Mouse (Mus musculus) adrenal gland, postnatal 36 days (tissue): ENCODE measurements around the gene Emp2. TPM values are rescaled to one million over a fixed set of nuclear protein-coding genes. Genes with fewer than 3 reads are reported as not detected.
"Not testable (repeated sequence)": the region's sequence is repeated elsewhere in the genome, so short reads cannot be mapped to it uniquely, and the experiment has no call there.

Source experiments
- DNase-seq, 2 experiments: peaks; one replicate each; pipeline ENCODE4 v3.0.0; 2021; ENCODE audit warnings: mixed read lengths in 1 of 2
- total RNA-seq, 2 experiments: library from RNA; stranded (reverse); gene quantifications; 2 replicates each; pipeline ENCODE4 v1.2.3; 2021

Gene Emp2
- total RNA-seq, 2 experiments from 2014 or later, result 6.0 to 7.0 TPM

DNA sequence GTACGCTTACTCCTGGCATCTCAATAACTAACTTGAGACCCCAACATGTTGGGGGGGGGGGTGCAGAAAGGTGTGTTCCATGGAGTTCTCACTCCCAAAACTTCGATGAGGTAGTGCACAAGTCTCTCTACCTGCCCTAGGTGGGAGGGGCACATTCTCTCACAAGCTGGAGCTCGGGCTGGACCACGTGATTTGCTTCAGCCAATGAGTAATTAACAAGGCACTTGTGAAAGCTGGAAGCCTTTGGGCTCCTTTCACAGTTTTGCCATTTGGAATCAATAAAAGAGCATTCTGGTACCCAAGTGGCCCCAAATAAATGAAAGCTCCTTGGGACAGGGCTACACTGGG, 3.4 kb upstream of the Emp2 start:
- DNase-seq, result no peak

DNA sequence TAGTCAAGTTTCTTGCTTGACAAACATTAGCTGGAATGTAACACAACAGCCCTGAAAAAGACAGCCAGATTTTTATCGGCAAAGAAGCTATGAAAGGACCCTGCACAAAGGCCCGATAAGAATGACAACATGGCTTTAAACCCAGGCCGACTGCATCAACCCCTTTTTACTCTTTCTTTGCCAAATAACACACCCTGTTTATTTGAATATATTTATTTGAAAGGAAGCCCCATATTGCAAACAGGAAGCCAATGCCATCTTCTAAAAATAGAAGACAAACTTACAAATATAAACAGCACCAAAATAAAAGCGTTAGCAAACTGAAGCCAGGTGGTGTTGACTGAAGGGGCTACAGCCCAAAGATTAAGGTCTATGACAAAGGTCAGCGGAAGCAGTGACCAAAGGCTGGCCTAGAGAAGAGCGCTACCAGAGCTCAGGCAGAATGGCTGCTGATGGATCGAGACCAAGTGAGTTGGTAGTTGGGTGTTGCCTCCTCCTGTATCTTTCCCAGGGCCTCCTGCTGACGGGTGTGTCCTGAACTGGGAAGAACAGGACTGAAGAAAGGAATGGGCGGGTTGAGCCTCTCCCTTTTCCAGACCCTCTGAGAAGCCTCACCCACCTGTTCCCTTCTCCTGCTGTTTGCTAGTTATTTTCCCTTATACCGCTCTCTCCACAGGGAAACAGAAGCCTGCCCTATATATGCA, 2.9 kb upstream of the Emp2 start:
- no peak for DNase-seq

DNA sequence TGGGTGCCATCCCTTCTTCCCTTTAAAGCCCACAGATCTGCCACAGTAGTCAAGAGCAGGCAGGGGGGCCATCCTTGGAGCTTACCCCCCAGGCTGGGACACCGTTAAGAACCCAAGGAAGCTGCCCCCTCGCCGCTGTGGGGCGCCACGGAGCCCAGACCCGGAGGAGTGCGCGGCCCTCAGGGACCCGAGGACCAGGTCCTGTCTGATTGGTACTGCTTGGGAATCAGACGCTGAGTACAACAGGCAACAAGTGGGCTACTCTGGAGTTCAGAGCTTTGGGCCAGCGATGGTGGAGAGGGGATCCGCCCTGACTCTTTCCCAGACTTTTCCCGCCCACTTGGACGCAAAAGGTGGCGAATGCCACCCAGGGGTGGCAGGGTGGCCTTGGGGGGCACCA, 542 bp downstream of the Emp2 start:
- peak in 1 of 2 experiments; percentile 16 for DNase-seq

DNA sequence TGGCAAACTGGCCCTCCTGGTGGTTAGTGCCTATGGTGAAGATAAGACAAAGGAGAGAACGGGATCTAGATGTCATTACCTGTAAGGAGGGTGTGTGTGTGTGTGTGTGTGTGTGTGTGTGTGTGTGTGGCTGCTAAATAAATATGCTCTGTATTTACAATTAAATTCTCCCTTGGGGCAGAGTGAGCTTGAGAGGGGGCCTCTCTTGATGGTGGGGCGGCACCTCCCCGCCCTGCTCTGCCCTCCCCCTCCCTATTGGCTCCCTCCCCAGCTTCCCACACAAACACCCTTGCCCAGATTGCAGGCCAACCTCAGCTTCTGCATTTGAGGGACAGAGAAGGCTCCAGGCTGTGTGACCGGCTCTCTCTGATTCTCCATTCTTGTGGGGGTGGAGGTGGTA, 1.8 kb downstream of the Emp2 start:
- DNase-seq, result no peak

DNA sequence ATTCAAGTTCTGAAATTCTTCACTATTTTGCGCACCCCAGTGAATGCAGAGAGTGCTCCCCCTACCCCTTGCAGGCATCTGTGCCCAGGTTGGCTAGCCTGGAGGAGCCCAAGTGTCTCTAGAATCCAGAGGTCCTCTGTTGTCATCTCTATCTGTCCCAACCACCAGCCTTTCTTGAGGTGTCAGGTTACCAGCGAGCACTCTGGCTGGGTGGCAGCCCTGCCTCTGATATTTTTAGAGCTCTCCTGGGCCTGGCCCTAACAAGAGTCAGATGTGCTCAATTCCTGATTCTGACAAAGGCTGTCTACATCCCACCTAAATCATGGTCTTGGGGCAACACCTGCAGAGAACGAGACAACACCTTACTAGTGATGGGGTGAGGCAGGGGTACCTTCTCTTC, 2.7 kb downstream of the Emp2 start:
- no peak for DNase-seq

DNA sequence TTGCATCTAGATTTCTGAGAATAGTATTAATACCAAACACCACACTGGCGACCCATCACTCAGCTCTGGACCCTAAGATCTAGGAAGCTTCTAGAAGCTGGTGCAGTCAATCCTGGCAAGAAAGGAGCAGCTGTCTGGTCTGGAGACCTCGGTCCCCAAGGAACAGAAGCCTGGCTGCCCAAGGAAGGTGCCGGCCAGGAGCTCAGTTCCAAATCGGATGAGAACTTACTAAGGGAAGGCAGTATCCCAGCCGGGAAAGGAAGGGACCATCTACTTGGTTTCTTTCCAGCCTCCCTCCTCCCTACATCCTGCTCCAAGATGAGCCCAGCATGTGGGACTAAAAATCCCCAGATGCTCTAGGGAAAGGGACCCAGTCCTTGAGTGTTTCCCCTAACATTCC, 3.3 kb downstream of the Emp2 start:
- DNase-seq, result no peak

DNA sequence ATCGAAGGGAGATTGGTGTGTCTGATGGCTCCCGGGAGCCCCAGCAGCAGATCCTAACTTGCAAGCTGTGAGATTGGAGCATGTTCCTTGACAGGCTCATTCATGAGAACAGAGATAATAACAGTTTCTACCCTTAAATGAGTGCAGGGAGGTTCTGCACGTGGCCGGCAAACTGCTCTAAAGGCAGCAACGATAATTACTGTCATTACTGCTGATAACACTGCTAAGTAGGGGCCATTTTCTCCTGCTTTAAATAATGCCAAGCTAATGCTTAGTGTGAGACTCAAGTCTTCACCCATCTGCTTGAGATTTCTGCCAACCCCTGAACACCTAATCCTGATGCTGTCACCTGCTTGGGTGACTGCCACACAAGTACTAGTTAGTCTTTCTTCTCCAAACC, 6.4 kb downstream of the Emp2 start:
- DNase-seq, result no peak

DNA sequence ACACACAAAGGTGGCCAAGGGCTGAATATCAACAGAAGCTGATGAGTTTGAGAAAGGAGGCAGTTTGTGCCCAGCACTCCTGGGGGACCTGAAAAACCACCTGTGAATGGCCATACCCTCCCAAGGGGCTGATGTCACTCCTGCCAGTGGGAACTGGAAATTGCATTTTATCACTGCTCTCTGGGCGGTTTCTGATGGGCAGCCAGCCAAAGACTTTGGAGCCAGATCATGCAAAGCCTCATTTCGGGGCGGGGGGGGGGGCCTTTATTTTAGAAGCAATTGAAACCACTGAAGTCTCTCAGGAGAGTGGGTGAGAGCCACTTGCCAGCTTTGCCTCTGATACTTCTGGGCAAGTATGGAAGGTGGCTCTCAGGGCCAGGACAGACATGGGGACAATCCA, 7.7 kb downstream of the Emp2 start:
- no peak for DNase-seq

DNA sequence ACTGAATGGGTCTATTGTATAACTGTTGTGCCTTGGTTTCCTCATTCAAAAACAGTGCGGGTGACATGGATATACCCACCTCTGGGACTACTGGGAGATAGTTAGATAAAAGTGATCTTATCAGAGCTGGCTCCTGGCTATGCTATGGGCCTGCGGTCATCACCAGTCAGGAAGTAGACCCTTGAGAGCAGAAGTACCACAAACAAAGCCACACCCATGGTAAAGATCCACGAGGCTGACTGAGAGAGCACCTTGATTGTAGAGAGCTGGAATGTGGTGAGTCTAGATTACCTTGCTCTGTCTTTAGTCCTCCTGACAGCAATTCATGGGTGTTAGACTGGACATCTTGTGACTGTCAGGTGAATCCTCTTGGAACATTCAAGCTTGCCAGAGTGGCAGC, 12.4 kb downstream of the Emp2 start:
- no peak for DNase-seq

DNA sequence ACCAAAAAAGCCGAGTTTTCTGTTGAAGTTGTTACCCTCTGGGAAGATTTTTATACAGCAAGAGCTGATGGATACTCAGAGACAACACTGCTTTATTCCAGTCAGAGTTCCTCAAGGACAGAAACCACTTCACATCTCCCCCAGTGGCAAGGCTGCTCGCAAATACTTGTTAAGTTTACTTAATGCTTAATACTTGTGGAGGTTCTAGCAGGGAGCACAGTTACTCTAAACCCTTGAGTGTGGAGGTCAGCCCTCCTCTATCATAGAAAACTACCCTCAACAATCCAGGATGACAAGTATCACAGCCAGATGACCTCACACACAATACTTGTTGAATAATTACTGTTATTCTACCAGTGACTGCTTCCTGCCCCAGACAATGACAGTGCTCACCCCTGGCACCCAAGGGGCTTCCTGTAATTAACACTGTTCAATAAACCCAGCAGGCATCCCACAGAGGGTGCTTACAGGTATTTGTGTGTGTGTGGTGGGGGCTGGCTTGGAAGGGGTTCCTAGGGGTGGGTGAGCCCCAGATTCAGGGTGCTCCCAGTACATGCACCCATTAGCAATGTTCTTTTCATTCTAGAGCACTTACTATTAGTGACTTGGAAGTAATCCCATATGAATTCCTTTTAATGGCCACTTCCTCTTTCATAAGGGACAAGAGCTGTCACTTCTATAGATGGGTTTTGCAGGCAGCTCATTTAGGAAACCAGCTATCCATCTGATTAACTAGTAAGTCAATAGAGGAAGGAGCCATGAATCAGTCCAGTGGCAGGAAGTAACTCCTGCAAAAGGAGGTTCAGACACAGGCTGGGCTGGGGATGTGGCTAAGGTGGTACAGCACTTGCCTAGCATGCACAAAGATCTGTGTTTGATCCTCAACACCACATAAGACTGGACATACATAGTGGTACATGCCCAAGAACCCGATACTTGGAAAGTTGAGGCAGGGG, 13.3 kb downstream of the Emp2 start:
- no peak for DNase-seq

DNA sequence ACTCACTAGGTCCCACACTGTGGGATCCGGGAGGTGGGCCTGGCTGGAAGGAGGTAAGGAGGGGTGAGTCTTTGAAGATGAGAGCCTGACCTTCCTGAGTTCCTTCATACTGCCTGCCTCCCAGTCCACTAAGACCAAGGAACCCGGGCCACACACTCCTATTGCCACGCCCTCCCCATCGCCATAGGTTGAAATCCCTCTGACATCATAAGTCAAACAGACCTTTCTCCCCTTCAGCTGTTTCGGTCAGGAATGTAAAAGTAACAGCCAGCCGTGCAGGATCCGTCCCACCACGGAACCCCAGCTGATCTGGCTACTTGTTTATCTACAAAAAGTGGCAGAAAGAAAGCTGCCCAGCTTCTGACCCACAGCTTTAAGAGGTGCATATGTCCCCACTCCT, 14.1 kb downstream of the Emp2 start:
- no peak for DNase-seq

DNA sequence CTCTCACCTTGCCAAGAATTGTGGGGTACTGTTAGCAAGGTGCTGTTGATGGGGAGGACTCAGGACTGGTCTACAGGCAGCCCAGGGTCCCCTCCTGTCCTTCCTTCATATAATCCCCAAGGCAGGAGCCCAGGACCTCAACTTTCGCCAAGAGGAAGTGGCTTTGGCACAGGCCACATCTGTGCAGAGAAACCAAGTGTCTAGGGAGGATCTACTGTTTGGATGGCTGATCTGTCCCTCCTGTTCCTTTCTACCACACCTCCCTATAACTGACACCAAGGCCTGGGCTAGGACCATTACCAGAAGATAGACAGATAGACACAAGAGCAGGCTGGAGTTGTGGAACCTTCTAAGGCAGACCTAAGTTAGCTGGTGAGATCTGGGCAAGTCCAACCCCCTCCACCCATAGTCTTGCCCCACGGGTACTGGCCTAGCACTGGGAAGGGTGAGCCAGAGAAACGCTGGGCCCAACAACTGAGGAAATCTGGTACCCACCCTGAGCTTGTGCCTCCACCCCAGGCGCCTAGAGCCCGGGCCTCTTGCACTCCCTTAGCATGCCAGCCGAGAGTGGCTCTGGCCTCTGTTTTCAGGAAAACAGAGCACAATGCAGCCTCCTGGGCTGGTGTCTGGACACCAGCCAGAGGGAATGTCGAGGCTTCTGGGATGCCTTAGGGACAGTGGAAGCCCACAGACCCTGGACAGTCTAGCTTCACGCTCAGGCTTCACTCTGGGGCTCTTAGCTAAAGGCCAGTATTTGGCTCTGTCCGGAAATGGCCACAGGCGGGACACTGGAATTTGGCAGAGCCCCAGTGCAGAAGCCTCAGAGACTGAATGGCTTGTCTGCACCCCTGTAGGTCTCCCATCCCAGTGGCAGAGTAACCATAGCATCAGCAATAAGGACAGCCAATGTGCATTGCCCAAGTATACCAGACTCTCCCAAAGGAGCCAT, 15.8 kb downstream of the Emp2 start:
- DNase-seq, result no peak

DNA sequence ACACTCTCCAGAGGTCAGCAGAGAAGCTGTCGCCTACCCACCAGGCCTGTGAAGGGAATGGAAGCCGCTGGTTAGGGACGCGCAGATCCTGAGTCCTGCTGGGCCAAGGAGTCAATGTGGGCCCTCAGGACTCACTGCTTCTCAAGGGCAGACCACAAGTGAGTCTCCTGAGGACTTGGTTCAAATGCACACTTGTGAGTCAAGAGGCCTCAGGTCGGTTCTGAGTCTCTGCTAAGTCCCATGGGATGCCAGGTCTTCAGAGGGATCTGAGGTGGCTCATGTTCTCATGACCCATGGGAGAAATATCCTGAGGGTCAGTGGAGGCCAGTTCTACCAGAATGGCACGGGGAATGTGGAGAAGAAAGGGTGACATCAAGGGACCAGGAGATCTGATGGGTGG, 25.7 kb downstream of the Emp2 start:
- DNase-seq, result no peak

DNA sequence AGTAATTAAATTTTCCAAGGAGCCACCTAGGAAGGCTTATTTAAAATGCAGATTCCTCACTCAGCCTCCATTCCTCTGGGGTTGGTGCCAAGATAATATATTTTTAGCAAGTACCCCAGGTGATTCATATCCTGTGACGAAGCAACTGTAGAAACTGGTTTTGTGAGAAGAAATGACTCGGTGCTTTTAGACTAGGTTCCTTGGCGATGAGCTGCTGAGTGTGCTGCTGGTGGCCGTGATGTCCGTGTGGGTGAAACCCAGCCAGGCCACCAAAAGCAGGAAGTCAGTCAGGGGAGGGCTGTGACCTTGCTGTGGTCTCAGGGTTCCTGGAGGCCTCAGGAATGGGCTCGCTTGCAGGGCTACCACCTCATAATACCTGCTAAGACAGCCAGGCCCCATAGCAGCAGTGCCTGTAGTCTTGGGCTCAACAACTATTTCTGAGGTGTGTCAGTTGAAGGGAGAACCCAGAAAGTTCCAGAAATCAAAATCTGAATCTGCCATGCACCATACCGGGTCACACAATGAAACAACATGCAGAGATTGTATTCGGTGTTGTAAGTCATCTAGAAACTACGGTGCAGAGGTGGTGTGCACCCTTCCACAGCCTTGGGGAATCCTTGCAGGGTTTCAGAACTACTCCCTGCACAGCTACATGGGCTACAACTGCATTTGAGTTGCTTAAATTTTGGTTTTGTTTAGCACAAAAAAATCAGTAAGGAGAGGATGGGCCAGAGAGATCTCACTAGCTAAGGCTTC, 27.1 kb downstream of the Emp2 start:
- DNase-seq, result peak; percentile 7 to 14

DNA sequence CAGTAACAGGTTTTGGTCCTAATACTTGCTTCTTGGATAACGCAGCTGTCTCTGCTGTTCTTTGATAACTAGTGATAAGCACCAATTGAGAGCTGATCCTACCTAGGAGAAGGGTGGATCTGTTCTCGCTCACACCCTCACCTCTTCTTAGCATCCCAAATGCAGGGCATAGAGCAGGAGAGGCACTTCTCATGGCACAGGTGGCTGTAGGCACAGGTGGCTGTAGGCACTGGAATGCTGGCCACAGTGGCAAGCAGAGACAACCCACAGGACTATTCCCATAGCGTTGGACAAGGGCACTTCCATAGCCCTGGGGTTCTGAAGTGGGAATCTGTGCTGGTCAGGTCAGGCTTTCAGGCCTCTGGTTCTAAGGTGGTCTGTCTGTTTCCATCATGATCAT, 31.9 kb downstream of the Emp2 start:
- no peak for DNase-seq

DNA sequence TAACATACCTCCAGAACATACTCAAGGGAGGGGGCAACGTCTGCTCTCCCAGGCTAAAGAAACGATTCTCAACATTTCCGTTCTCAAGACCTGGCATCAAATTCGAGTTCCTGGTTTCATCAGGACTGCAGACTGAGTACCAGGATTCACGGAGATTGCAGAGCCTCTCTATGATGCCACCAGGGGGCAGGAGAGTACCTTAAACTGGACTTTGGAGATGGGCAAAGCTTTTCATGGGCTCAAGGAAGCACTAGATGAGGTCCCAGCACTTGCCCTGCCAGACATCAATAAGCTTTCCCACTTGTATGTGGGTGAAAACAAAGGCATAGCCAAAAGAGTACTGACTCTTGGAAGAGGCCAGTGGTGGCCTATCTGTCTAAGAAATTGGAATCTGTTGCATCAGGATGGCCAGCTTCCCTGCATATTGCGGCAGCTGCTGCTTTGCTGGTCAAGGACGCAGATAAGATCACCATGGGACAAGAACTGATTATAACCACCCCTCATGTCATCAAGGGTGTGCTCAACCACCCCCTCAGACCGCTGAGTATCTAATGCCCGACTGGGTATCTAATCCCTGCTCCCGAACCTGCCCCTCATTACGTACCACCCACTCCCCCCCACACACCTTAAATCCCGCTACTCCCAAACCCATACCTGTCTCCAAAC, 33.3 kb downstream of the Emp2 start:
- DNase-seq, result peak; percentile 84 to 89

DNA sequence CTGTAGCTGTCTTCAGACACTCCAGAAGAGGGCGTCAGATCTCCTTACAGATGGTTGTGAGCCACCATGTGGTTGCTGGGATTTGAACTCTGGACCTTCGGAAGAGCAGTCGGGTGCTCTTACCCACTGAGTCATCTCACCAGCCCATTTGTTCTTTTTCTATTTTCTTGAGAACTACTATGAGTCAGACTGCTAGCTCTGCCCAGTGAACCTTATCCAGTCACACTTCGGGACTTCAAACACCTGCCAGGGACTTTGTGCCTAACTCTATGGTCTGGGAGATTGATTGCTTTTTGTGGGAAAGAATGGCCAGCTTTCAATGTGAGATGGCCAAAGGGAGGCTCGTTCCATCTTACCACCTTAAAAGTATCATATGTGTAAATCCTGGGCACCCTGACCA, 37.0 kb downstream of the Emp2 start:
- DNase-seq, result not testable (repeated sequence)

DNA sequence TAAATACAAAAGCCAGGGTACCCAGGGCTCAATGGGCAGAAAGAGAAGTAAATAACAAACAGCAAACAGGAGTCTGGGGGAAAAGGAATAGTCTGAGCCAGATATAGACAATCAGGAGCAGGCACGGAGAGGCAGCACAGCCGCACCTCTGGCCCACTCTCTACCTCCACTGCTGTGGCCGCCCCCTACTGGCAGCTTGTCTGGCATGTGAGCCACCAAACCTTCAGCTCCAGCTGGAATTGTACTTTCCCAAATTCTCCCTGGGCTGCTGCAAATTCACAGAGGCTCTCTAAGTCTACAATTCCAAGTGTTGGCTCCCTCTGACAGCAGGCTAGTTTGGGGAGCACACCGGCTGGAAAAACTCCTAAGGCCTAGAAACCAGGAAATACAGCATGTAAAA, 39.3 kb downstream of the Emp2 start:
- peak; percentile 34 to 54 for DNase-seq

DNA sequence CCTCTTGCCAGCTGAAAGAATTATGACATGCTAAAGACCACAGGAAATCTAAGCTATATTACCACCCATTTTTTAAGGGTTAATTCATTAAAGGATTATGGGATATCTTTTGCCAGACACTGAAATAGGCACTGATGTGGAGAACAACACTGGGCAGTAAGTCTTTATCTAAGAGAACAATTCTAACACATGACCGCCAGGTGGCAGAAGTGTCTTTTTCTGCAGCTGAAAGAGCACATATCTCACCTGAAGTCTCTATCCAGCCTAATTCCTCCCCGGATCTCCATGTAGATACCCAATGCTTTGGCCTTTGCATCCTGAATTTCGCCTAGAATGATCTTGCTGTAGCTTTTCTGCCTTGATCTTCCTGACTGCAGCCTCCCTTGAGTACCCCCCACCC, 41.5 kb downstream of the Emp2 start:
- DNase-seq, result peak; percentile 45 to 59

DNA sequence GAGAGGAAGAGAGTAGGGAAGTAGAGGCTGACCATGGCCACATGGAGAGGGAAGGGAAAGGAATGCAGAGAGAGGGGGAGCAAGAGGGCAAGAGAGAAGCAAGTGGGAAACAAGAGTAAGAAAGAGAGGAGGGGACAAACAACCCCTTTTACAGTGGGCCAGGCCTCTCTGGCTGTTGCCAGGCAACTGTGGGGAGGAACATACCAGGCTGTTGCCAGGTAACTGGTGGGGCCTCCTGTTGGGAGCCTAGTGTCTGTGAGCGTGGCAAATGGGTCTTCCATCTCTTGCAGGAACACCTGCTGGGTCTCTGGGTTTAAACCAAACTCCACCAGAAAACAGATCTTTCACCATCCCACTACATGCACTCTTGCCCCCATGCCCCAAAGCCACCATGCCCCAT, 59.8 kb downstream of the Emp2 start:
- DNase-seq, result no peak

DNA sequence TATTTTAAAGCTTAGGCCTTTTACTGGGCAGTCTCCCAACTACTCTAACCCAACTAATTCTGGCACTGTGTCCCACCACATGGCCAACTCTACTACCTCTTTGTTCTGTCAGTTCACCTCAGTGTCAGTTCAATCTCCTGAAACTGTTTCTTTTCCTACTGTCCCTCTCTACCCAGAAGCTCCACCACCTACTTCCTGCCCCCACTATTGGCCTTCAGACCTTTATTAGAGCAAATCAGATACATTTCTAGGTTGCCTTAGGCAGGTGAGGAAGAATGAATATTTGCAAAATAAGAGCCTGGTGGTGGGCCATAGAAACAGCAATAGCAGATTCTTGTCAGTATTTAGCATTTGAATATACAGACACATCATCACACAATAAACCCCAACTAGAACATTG, 77.2 kb downstream of the Emp2 start:
- no peak for DNase-seq
